ENCODE assay signal across 22 mouse cellular contexts in genomic region chr6:71722988-71723387, GRCm38 (mm10). TPM values are rescaled to one million over a fixed set of nuclear protein-coding genes. Genes with fewer than 3 reads are reported as not detected.
A peak's percentile ranks its signal among the peaks of the same experiment; 100 is the strongest.
DNase-seq lines count a peak whose midpoint lies in the region; ATAC-seq lines count a peak whose summit lies in the region.
"Had no signal": no experiment of that assay in that cellular context is flagged by ENCODE, and none has a peak within 500 bp of the region (broad histone marks: within the 10 kb centered on the region; RNA-seq: fewer than 3 reads in every experiment).

No protein-coding gene starts in this region.

- peaks cover 20% of the 10 kb centered on the region for H3K4me1 ChIP-seq in midbrain, embryonic 13.5 days (replicated peaks)
- H3K4me1 ChIP-seq in midbrain, embryonic 11.5 days (ENCODE audit: control insufficient read depth, insufficient read depth, low read length), result 0 out of 2 replicates have a peak, but pooled peaks cover 5% of the 10 kb centered on the region
- H3K4me1 ChIP-seq: kidney, embryonic 15.5 days had no signal

- H3K36me3 ChIP-seq in midbrain, embryonic 13.5 days, result no peaks in the 10 kb centered on the region
- no peaks in the 10 kb centered on the region for H3K36me3 ChIP-seq in midbrain, embryonic 11.5 days (ENCODE audit: control insufficient read depth, insufficient read depth, low read length)
- H3K36me3 ChIP-seq: heart, embryonic 12.5 days; kidney, embryonic 15.5 days; limb, embryonic 12.5 days; liver, embryonic 15.5 days had no signal

- 11% methylated on average over 2 of the region's 2 CpGs for WGBS in midbrain, embryonic 13.5 days
- 25% methylated on average over 2 of the region's 2 CpGs for WGBS in midbrain, embryonic 11.5 days

- H3K27me3 ChIP-seq in midbrain, embryonic 13.5 days, result no peaks in the 10 kb centered on the region
- no peaks in the 10 kb centered on the region for H3K27me3 ChIP-seq in midbrain, embryonic 11.5 days (ENCODE audit: control insufficient read depth, insufficient read depth, low read length)
- H3K27me3 ChIP-seq: heart, embryonic 12.5 days; kidney, embryonic 15.5 days; limb, embryonic 12.5 days; liver, embryonic 15.5 days had no signal

- no peaks in the 10 kb centered on the region for H3K9me3 ChIP-seq in midbrain, embryonic 13.5 days
- no peaks in the 10 kb centered on the region for H3K9me3 ChIP-seq in midbrain, embryonic 11.5 days (ENCODE audit: control insufficient read depth, low read length)
- H3K9me3 ChIP-seq: heart, embryonic 12.5 days; kidney, embryonic 15.5 days; limb, embryonic 12.5 days; liver, embryonic 15.5 days had no signal

- 0 out of 2 replicates have a peak overlapping the region, but pooled peaks have one; percentile 20 for H3K27ac ChIP-seq in midbrain, embryonic 13.5 days
- H3K27ac ChIP-seq in midbrain, embryonic 11.5 days (ENCODE audit: low read depth, low read length), result no peak overlapping the region
- H3K27ac ChIP-seq: kidney, embryonic 15.5 days; limb, embryonic 12.5 days; liver, embryonic 15.5 days had no signal

- H3K9ac ChIP-seq in midbrain, embryonic 13.5 days (replicated peaks), result no peak overlapping the region
- H3K9ac ChIP-seq in midbrain, embryonic 11.5 days (ENCODE audit: low read length), result no peak overlapping the region
- H3K9ac ChIP-seq: heart, embryonic 12.5 days; kidney, embryonic 15.5 days; limb, embryonic 12.5 days; liver, embryonic 15.5 days; lung, embryonic 14.5 days had no signal

- DNase-seq in cerebellum, adult 18-20 months, result peak; percentile 39 to 40
- DNase-seq in cerebellum, postnatal 10 days, result no peak
- DNase-seq in midbrain, embryonic 11.5 days (ENCODE audit: low spot score, missing footprints), result no peak
- DNase-seq in cerebellum, postnatal 25 days, result peak; percentile 38 to 40
- DNase-seq in right cerebral cortex, postnatal 14 days, result no peak
- no peak for DNase-seq in spleen, postnatal 4 days (ENCODE audit: low spot score in 2 of 2)
- no peak for DNase-seq in ovary, postnatal 14 days (ENCODE audit: low spot score)
- DNase-seq: adrenal gland, postnatal 25 days; heart, adult 18-20 months; kidney, adult 18-20 months; kidney, postnatal 25 days; lung, postnatal 14 days; thymus, adult 18-20 months; thymus, postnatal 25 days had no signal

- no peak overlapping the region for H3K4me3 ChIP-seq in midbrain, embryonic 13.5 days (replicated peaks)
- H3K4me3 ChIP-seq in midbrain, embryonic 11.5 days (ENCODE audit: low read depth, low read length), result no peak overlapping the region
- H3K4me3 ChIP-seq: erythroblast, embryonic 14.5 days; heart, embryonic 12.5 days; kidney, embryonic 15.5 days; limb, embryonic 12.5 days; liver, embryonic 15.5 days had no signal

- no peak overlapping the region for H3K4me2 ChIP-seq in midbrain, embryonic 13.5 days (replicated peaks)
- no peak overlapping the region for H3K4me2 ChIP-seq in midbrain, embryonic 11.5 days
- H3K4me2 ChIP-seq: heart, embryonic 12.5 days; kidney, embryonic 15.5 days; limb, embryonic 12.5 days; liver, embryonic 15.5 days; lung, embryonic 14.5 days had no signal

- ATAC-seq in midbrain, embryonic 13.5 days, result no peak; the same call in 1 of the 2 replicates
- no peak for ATAC-seq in midbrain, embryonic 11.5 days (ENCODE audit: low FRiP score)
- ATAC-seq: forebrain, embryonic 16.5 days had no signal

RNA-seq across cellular contexts. Expression of gene Reep1, which starts 15.6 kb away (rescaled TPM):
- polyA plus RNA-seq in midbrain, embryonic 13.5 days (2015; fragmentation: Nextera tagmentation; extraction: Ambion mirVana), result 197 and 202 TPM in 2 replicates
- 72.1 TPM in 2 replicates for polyA plus RNA-seq in midbrain, embryonic 11.5 days (2014; fragmentation: Nextera tagmentation; extraction: Ambion mirVana)
- polyA plus RNA-seq: erythroblast, embryonic 14.5 days had no signal

Comparison
In these comparisons a context has a peak if more than half of its experiments do, and no peak if none do; other contexts are left out.
1. DNase-seq: peak in cerebellum, adult 18-20 months (2 of 2) and cerebellum, postnatal 25 days (2 of 2); none in cerebellum, postnatal 10 days (0 of 2), midbrain, embryonic 11.5 days (single experiment), right cerebral cortex, postnatal 14 days (single experiment), spleen, postnatal 4 days (0 of 2) and ovary, postnatal 14 days (single experiment).